Comparison of ENCODE assay signal across 8 mouse cellular contexts in genomic region chr5:106574560-106574946, GRCm38 (mm10). TPM values are rescaled to one million over a fixed set of nuclear protein-coding genes. Genes with fewer than 3 reads are reported as not detected.
DNase-seq lines count a peak whose midpoint lies in the region; ATAC-seq and TF ChIP-seq lines count a peak whose summit lies in the region.

No protein-coding gene starts in this region.

- peak overlapping the region; percentile 46 for H3K4me3 ChIP-seq in lung, adult 2 months (replicated peaks; ENCODE audit: extremely low read depth, low read depth, low read length)

- 2% methylated on average over 44 of the region's 45 CpGs for WGBS in lung, adult 2 months

- DNase-seq in Muller cell, postnatal 12 days (ENCODE audit: inconsistent ontology term): peak; percentile 85
- DNase-seq in cerebellum, adult 9-10 months: peak; percentile 91
- DNase-seq in forelimb bud, embryonic 11.5 days (ENCODE audit: low read depth, low spot score): peak; percentile 72
- DNase-seq in heart, postnatal 4 days: peak; percentile 91
- peak; percentile 42 to 81 for DNase-seq in layer of hippocampus, adult 8-10 months (ENCODE audit: low spot score in 2 of 2)
- peak; percentile 85 for DNase-seq in lung, adult 2 months
- DNase-seq in testis, postnatal 10 days (ENCODE audit: low spot score): peak; percentile 94

- 0 out of 2 replicates have a peak, but pooled peaks have one; percentile 21 for TF ChIP-seq CTCF in lung, adult 2 months (IDR thresholded peaks at IDR 0.05; ENCODE audit: insufficient read depth, low read length)

- peak; percentile 30; the same call in 1 of the 2 replicates for TF ChIP-seq POLR2A in lung, adult 2 months (IDR thresholded peaks at IDR 0.05; ENCODE audit: borderline replicate concordance, extremely low read depth, low read depth, low read length)

- ATAC-seq in neutrophil, adult 5-6 weeks (ENCODE audit: extremely low read depth, insufficient number of reproducible peaks, low FRiP score, poor library complexity, severe bottlenecking): peak; percentile 36; the same call in 1 of the 2 replicates

- no peaks in the 10 kb centered on the region; the same call in 1 of the 2 replicates for H3K4me1 ChIP-seq in lung, adult 2 months (ENCODE audit: control insufficient read depth, insufficient read depth, low read length)

RNA-seq across cellular contexts. Expression of gene Gm17304, which starts 34.3 kb away (rescaled TPM):
- not detected for total RNA-seq in heart, postnatal 4 days (2021)
- total RNA-seq in layer of hippocampus, adult 8-10 months (2022): not detected
- polyA plus RNA-seq in lung, adult 2 months (2012; rRNA removed): not detected in 2 replicates
- total RNA-seq in neutrophil, adult 5-6 weeks (2017): not detected in 2 replicates

Comparison
In these comparisons a context has a peak if more than half of its experiments do, and no peak if none do; other contexts are left out.
1. Peak in every context shown above with its lines: DNase-seq, ATAC-seq and H3K4me3 ChIP-seq.